Mouse (Mus musculus): ENCODE results near the gene Neu4. TPM values are rescaled to one million over a fixed set of nuclear protein-coding genes. Genes with fewer than 3 reads are reported as not detected.
"Not testable (repeated sequence)": the region's sequence is repeated elsewhere in the genome, so short reads cannot be mapped to it uniquely, and the experiment has no call there.

Neu4 gene
- total RNA-seq (2021): 10 to 100 TPM; 12.8 to 13.4 TPM
- long read RNA-seq, experiment 1, full-length matches to known transcripts: 8 of 18 reads
- long read RNA-seq, experiment 1, partial matches to known transcripts: 2 of 18 reads
- long read RNA-seq, experiment 1, other reads (novel, unspliced or antisense): 8 of 18 reads
- long read RNA-seq, experiment 2, full-length matches to known transcripts: 13 of 19 reads
- long read RNA-seq, experiment 2, partial matches to known transcripts: 2 of 19 reads
- long read RNA-seq, experiment 2, other reads (novel, unspliced or antisense): 4 of 19 reads

DNA sequence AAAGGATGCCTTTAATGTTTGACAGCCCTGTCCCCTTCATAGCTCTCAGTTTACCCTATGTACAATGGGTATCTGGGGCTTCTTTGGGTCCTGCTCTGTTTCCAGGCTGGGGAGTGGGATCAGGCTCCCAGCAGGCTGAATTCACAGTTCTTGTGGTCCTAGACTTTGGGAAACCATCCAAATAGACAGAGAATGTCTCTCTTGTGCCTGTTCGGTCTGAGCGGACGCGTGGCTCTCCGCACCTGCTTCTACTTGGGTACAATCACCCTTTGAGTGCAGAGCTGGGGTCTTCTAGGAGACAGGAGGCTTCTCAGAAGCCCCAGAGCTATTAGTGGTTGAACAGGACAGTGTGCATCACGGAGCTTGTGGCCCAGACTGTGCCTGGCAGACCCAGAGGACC is at the start of gene Neu4:
Gene Neu4, plus strand, starts transcription at position 301 of the 400 bp plus-strand sequence.
- intact Hi-C loops (cut with DNase I): no loop called here
- peak in 1 of 2 experiments; percentile 45 for DNase-seq (ENCODE audit: low spot score in 2 of 2)

DNA sequence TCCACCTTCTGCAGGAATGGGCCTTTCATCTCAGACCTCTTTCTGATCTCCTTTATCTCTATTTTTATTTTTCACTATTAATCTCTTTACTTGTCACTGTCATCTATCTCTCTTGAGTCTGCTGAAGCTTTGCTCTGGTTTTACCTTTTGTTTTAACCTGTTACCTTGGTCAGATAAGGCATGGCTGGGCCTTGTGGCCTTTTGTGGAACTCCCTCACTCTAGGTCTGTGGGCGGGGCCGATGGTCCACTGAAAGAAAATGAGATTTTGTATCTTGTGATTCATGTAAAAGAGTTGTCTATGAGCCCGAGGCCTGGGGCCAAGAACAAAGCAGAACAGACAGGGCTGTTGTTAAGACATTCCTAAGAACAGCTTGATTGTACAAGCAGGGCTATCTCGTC is 49.5 kb upstream of the Neu4 start:
- intact Hi-C loops (cut with DNase I); DNase-seq (ENCODE audit: low spot score in 2 of 2): not testable (repeated sequence)

DNA sequence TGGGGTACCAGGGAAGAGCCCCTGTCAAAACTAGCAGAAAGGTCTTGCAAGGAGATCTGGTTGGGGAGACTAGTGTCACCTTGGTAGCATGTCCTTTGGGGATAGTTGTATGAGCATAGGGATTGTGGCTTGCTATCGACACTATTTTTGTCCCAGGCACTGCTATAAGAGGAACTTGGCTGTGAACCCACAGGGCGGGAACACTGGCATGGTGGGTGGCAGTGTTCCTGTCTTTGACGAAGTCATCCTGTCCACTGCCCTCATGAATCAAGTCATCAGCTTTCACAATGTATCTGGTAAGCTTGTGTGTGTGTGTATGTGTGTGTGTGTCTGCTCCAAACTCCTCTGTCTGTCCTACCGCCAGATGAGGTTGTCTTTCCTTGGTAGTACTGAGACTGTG is 44.5 kb upstream of the Neu4 start:
- intact Hi-C loops (cut with DNase I): not testable (repeated sequence)

DNA sequence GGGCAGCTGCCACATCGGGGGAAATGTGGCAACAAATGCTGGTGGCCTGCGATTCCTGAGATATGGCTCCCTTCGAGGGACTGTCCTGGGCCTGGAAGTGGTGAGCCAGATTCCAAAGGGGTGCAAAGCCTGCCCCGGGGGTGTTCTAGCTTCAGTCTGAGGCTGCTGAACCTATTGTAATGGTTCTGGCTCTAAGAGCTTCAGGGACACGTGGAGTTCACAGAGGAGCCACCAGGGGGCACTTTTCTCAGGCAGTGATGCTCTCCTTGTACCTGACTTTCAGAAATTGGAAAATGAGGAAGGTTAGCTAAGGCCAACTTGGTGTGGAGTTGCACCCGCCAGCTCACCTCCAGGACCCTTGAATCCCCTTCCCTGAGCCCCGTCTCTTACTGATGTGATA is 42.0 kb upstream of the Neu4 start:
- intact Hi-C loops (cut with DNase I); DNase-seq (ENCODE audit: low spot score in 2 of 2): not testable (repeated sequence)

More for the DNA sequence above, 44.5 kb upstream of the Neu4 start:
- not testable (repeated sequence) for DNase-seq (ENCODE audit: low spot score in 2 of 2)

DNA sequence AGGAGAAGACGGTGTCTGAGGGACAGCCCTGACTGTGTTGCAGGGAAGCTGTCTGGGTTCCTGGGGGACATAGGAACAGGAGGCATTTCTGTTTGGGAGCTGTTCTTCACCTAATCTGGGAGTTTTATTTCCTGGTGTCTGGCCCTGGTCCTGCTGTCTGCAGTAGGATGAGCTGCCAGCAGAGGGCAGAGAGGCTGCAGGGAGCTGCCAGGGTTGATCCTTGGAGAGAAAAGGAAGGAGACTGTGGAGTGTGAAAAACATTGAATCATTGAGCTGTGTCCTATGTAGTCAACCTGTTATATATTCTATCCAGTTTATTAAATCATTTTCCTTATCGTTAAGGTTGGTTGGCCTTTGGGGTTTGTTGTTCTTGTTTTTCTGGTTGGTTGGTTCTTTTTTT is 39.3 kb upstream of the Neu4 start:
- intact Hi-C loops (cut with DNase I); DNase-seq (ENCODE audit: low spot score in 2 of 2): not testable (repeated sequence)

DNA sequence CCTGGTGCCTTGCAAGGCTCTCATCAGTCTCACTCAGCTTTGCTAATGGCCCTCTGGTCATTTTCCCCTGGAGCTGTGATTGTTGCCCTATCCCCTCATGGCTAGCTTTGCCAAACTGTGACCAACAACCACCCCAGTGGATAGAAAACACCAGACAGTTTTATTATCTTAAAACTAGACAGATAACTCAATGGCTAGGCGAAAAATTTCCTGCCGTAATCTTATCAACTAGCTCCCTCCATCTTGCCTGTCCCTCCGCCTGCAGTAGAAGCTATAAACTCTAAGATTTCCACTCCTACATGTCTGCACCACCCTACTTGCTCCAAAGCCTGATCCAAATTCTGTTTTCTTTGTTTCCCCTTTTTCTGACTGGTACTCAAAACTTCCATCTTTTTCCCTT is 34.1 kb upstream of the Neu4 start:
- no peak for DNase-seq (ENCODE audit: low spot score in 2 of 2)
- intact Hi-C loops (cut with DNase I): no loop called here

DNA sequence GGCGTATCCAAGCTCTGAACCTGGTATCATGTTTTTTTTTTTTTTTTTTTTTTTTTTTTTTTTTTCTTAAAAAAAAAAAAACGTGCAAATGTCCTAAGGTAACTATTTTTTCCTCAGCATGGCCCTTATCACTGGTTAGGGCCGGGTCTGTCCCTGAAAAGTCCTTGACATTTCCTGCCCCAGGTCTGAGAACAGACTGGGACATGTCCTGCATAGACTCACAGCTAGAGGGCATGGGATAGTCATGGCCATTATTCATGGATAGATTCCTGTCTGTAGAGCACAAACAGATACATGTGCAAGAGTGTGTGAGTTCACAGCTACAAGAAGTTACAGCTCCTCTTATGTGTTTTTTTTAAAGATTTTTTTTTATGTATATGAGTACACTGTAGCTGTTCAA is 31.5 kb upstream of the Neu4 start:
- intact Hi-C loops (cut with DNase I): no loop called here
- DNase-seq (ENCODE audit: low spot score in 2 of 2): no peak

DNA sequence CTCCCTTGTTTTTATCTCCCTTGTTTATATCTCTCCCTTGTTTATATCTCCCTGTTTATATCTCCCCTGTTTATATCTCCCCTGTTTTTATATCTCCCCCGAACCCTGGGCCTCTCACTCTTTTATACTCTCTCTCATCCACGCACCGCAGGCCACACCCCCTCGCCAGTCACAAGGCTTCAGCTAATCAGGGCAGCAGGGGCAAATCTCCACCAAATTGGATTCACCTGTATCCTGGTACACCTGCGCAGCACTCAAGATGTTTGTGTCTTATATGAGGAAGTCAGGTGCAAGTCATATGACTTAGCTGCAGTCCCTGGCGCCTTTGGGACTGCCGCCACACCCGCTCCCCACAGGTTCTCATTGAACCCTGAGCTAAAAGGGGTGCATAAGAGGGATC is 30.0 kb upstream of the Neu4 start, which contains the start of gene Gal3st2c:
Gene Gal3st2c, plus strand, starts transcription at position 301 of the 400 bp plus-strand sequence.
- intact Hi-C loops (cut with DNase I); DNase-seq (ENCODE audit: low spot score in 2 of 2): not testable (repeated sequence)

DNA sequence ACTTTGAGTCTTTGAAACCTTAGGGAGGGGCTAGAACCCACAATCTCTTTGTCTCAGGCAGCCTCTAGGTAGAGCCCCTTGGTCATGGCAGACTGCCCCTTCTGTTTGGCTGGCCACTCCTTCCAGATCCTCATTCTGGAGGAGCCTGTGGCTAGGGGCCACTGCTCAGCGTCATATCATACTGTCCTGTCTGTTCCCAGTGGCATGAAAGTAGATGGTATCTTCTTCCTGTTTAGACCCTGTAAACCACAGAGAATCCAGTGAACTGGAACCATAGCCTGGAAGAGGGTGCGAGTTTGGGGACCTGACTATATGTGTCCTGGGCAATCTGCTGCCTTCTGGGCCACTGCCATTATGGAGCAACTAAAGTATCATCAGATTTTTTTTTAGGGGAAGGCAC is 29.2 kb upstream of the Neu4 start:
- DNase-seq (ENCODE audit: low spot score in 2 of 2); intact Hi-C loops (cut with DNase I): not testable (repeated sequence)

DNA sequence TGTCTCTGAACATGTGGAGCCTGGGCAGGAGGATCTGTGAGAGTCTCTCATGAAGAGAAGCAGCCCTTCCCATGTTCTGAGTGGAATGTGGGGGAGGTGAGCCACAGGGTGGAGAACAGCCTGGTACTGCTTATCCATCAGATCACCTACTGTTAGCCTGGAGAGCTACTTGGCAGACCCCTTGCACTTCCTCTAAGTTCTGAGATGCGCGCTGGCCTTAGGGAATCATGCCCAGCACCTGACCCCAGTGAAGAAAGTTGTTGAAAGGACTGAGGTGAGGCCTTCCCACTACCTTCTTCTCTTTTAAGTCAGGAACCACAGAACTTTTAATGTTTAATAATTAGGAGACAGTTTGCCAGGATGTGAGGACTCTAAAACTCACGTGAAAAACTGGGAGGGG is 28.8 kb upstream of the Neu4 start:
- DNase-seq (ENCODE audit: low spot score in 2 of 2); intact Hi-C loops (cut with DNase I): not testable (repeated sequence)

DNA sequence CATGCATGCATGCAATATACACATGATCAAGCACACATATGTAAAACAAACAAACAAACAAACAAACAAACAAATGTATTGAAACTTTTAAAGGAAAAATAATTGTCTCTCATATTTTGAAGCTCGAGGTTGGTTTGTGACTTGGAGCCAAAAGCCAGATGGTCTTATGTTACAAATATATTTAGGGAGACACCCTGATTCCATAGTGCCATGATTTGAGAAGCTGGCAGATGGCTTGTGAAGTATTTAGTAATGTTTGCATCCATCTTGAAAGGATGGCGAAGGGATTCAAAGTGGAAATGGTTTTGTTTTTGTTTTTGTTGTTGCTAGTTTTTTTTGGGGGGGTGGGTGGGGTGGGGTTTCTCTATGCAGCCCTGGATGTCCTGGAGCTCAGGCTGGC is 19.2 kb upstream of the Neu4 start:
- intact Hi-C loops (cut with DNase I): no loop called here
- DNase-seq (ENCODE audit: low spot score in 2 of 2): no peak

DNA sequence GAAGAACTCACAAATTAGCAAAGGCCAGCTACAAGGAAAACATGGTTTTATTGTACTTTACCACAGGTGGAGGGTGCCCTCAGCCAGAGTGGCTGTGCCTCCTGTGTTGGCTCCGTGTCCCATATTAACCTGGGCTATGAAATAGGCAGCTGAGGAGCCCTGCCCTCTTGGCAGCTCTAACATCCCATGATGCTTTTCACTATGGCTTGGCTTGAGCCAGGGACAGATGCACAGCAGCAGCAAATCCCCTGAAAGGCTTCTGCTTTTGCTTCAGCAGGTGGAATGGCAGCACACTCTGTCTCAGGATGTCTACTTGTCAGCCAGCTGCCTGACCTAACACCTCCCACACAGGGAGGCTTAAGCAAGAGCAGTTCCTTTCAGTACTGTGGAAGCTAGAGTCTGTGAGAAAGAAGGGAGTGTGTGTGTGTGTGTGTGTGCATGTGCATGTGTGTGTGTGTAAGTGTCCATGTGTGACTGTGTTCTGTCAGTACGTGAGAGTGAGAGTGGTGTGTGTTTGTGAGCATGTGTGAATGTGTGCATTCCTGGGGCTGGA is 14.2 kb upstream of the Neu4 start:
- peak in 1 of 2 experiments; percentile 85 for DNase-seq (ENCODE audit: low spot score in 2 of 2)
- intact Hi-C loops (cut with DNase I): not testable (repeated sequence)

DNA sequence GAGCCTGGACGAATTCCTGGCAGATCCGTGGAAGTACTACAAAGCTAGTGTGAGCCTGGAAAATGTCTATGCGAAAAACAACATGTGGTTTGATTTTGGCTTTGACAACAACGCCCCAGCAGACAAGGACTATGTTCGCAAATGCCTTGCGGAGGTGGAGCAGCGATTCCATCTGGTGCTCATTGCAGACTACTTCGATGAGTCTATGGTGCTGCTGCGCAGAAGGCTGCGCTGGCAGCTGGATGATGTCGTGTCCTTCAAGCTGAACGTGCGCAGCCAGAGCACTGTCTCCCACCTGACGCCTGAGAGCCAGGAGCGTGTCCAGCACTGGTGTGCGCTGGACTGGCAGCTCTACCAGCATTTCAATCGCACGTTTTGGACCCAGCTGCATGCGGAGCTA is 11.4 kb upstream of the Neu4 start:
- DNase-seq (ENCODE audit: low spot score in 2 of 2): peak; percentile 74 to 90
- intact Hi-C loops (cut with DNase I): not testable (repeated sequence)

DNA sequence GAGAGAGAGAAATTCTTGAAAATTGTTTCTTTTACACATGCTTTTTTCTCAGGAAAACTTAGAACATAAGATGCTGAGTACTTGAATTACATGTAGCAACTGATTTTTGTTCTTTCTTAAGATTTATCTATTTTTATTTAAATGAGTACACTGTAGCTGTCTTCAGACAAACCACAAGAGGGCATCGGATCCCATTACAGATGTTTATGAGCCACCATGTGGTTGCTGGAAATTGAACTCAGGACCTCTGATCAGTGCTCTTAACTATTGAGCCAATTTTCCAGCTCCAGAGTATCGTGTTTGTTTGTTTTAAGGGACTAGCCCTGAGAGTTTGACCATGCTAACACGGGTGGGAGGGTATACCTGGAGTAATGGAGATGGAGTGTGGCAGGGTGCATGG is 8.6 kb upstream of the Neu4 start:
- intact Hi-C loops (cut with DNase I): no loop called here
- DNase-seq (ENCODE audit: low spot score in 2 of 2): no peak

DNA sequence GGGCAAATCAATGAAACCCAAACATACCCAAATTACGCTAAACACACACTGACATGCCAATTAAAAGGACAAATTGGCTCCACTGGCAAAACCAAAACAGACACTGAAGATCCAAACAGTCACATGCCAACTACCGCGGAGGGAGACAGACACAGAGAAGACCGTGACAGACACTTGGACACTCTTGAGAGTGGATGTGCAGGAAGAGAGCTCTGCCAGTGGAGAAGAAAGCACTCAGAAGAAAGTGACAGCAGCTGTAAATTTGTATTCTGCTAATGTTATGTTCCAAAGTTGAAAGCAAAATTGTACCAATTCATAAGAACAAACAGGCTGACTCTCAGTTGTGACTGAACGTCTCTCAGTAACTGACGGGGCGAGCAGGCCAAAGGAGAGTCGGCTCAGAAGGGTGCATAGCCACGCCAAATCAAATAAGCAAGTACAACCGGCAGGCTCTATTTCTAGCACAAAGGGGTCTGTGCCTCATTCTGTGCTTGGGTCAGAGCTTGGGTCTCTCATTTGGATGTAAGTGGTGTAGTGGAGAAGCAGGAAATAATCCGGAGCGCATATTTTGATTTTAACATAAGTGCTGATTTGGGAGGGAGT is 7.4 kb downstream of the Neu4 start:
- intact Hi-C loops (cut with DNase I): no loop called here
- peak; percentile 13 to 24 for DNase-seq (ENCODE audit: low spot score in 2 of 2)

DNA sequence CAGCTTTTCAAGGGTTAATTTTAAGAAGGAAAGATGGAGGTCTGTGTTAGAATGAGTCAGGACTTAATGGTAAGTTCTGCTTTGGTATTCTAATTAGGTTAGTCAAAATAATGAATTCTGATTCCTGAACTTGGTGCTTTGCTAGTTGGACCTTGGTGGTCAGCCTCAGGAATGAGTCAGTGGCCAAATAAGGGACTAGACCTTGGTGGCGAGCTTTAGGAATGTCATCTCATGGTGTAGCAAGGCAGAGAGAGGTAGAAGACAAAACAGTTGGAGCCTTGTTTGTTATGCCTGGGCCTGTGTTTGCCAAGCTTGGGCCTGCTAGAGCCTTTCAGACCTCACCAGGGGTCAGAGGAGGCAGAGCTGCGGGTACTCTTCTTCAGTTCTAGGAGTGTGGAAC is 8.5 kb downstream of the Neu4 start:
- intact Hi-C loops (cut with DNase I): no loop called here
- no peak for DNase-seq (ENCODE audit: low spot score in 2 of 2)

DNA sequence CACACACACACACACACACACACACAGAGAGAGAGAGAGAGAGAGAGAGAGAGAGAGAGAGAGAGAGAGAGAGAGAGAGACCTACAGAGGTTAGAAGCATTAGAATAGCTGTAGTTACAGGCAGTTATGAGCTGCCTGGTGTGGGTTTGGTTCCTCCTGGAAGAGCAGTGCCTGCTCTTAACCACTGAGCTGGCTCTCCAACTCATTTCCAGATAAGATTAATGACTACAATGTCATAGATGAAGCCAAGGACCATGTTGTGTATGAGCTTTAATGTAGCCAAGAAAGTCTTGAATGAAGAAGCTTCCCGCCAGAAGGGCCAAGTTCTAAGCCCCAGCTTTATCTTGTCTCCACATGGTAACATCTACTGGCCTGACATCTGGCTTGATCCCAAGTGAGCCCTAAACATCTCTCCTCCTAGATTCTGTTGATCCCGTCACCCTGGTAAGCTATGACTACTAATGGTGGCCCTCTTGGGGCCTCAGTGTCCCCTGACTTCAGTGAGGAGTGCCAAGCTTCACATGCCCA is 12.9 kb downstream of the Neu4 start:
- intact Hi-C loops (cut with DNase I): no loop called here
- no peak for DNase-seq (ENCODE audit: low spot score in 2 of 2)

DNA sequence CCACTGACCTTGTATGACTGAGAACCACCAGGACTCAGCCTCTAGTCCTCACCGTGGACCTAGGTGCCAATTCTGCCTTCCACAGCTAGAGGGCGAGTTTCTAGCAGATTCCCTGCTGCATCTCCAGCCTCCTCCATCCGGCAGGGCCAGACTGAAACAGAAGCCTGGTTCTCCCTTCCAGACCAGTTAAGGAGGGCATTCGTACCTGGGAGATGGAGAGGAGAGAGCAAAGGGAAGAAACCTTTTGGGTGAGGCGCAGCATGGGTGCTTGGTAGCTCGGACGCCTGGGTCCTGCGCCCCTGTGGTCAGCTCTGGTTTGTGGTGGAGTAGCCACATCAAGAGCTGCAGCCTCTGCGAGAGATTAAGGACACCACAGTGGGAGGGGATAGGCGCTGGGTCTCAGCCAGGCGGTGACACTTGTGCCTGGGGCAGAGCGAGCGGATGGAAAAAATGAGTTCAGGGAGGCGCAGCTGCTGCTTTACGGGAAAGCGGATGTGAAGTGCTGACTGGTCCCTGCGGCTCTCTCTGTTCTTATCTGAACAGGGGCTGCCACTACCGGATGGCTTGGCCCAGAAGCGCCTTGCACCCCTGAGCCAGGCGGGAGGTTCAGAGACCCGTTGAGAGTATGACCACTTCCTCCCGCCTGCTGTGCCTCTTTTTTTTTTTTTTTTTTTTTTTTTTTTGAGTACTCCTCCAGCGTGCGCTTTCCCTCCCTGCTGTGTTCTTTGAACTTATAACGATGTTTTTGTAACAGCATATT is 14.9 kb downstream of the Neu4 start:
- intact Hi-C loops (cut with DNase I): loop anchor here (2.0 kb wide), 1 partner anchor 44 kb away; no protein-coding TSS in a partner anchor
- DNase-seq (ENCODE audit: low spot score in 2 of 2): peak; percentile 88

DNA sequence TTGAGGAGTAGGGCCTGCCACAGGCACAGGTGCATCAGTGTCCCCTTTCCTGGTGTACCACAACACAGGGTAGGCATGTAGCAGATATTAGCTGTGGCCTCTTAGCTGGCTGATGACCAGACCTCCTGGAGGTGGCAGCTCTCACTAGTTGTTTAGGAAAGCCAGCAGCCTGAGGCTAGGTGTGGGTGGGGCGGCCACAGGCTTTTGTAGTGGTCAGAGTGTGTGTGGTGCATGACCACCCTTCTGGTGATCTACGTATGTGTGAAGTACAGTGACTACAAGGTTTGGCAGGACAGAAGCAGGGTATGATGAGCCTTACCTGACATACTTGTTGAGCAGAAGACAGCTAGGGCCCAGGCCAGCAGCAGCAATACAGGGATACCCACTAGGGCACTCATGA is 20.1 kb downstream of the Neu4 start:
- intact Hi-C loops (cut with DNase I): no loop called here
- DNase-seq (ENCODE audit: low spot score in 2 of 2): no peak

DNA sequence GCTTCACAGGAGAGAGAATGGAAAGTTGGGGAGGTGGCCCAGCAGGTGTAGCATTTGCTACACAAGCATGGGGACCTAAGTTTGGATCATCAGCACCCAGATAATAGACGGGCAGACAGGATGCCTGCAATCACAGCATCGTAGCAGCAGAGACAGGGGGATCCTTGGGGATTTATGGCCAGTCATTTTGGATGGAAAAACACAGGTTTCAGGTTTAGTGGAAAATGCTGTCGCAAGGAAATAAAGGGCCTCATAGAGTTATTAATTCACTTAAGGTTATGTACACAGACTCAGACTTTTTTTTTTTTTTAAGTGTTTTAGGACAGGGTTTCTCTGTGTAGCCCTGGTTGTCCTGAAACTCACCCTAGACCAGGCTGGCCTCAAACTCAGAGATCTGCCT is 25.3 kb downstream of the Neu4 start:
- DNase-seq (ENCODE audit: low spot score in 2 of 2): no peak
- intact Hi-C loops (cut with DNase I): no loop called here
